Mouse (Mus musculus) gastrocnemius, postnatal 4 days (tissue): ENCODE measurements around the gene Ift80. TPM values are rescaled to one million over a fixed set of nuclear protein-coding genes. Genes with fewer than 3 reads are reported as not detected.
"Not testable (repeated sequence)": the region's sequence is repeated elsewhere in the genome, so short reads cannot be mapped to it uniquely, and the experiment has no call there.

Experiments
- DNase-seq, 2 experiments: peaks; one replicate each; pipeline ENCODE4 v3.0.0; 2021 to 2022; ENCODE audit warnings: low spot score in 2 of 2, mixed read lengths in 2 of 2
- total RNA-seq, 2 experiments: library from RNA; stranded (reverse); gene quantifications; 2 replicates each; pipeline ENCODE4 v1.2.3; 2021

The Ift80 gene
- total RNA-seq, 2 experiments from 2014 or later = 11.6 to 12.9 TPM

DNA sequence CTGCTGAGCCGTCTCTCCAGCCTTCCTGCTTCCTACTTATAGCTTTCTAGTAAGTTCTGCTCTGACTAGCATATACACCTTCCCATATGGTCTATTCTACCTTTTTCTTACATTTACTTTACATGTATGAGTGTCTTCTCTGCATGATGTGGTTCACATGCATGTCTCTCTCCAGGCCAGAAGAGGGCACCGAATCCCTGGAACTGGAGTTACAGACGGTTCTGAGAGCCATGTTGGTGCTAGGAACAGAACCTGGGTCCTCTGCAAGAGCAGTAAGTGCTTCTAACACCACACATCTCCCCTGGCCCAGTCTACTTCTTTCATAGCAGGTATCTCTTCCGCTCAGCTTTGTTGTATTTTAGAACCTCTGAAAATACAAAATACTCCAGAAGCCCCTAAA lies 1.6 kb downstream of the Ift80 start:
- no peak for DNase-seq

DNA sequence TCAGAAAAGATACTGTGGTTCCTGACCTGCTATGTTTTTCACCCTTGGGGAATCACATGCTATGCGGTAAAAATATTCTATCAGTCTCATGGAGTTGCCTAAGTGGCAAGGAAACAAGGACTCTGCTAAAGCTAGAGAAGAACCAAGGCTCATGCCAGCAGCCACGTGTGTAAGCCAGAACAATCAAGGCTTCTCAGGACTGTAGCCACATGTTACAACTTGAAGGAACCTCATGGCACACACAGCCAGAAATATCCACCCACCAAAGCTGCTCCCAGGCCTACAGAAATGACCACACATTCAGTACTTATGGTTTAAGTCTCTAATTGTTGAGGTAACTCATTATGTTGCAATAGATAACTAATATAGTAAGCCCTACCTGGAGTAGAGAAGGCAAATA lies 17.8 kb downstream of the Ift80 start:
- DNase-seq = no peak

DNA sequence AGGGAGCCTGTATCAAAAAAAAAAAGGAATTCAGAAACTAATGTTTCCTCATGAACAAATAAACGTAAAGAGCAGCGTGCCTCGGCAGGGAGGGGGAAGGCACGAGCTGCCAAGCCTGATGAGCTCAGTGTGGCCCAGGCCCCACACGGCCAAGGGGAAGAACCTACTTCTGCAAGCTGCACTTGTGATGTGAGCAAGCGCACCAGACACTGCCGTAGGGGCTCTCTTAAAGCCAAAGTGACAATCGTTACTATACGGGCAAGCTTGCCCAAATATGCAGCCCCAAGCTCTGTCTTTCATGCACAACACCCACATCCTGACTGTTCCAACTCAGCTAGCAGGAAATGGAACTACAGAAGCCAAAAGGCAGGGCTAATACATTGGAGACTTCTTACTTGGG lies 23.5 kb downstream of the Ift80 start:
- DNase-seq = no peak

DNA sequence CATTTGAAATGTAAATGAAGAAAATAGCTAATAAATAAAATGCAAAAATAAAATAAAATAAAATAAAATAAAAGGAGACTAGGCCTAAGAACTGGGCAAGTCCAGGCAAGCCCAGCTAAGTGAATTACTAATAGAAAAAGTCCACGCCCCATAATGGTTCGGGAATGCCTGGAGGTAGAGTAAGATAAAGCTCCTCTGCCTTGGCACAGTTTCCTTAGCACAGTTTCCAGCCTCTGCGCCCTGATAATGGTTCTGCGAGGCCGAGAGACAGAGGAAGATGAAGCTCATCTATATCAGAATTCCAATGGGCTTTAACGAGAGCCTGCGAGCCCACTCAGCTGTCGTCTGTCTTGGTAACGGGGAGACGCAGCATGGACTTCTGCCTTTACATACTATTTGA lies 25.2 kb downstream of the Ift80 start:
- DNase-seq = no peak

DNA sequence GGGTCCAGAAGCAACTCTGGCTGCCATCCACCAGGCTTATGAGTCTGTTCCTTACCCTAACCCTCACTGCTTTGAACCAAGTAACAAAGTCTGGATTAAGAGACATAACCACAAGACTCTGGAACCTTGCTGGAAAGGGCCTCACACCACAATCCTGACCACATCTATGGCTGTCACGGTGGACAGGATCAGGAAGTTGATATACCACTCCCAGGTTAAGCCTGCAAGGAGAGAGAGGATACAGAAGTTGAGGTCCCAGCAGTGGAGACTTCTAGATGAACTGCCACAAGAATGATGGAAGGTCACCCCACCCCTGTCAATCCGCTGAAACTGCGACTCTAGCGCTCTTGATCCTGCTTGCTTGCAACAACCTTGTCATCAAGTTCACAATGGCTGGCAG lies 26.7 kb downstream of the Ift80 start:
- no peak for DNase-seq

DNA sequence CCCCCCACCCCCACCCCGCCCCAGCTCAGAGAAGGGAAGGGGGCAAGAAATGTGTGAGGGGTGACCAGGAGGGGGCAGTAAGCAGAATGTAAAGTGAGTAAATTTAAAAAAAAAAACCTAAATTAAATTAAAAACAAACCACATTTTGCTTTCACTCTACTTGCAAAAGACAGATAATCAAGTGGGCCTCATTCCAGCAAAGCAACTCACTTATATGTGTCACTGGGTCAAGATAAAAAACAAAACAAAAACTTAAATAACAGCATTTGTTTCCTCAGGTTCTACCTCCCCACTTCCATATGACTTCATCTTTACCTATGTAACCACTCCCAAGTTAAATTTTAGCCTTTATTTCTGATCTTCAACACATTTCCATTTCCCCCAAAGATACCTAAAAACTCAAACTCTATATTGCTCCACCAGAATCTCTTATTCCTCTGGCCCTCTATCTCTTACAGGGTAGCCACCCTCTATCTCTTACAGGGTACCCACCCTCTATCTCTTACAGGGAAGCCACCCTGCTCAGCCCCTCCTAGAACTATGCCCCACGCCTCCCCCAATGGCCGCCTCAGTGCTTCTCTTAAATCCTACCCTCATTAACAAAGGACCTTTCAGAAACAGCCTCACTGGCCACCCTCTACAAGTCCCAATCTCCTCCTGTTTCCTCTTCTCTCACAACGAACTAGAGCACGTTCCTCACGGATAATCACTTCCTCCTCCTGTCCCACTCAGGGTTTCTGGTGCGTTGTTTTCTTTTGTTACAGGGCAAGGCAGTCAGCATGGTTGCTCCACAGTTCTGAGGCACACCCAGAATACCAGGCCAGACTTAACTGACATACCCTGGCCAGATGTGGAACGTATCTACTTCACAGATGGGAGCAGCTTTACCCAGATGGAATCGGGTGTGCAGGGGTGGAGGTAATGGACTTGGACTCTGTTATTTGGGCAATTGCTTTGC lies 28.6 kb downstream of the Ift80 start:
- DNase-seq = no peak

DNA sequence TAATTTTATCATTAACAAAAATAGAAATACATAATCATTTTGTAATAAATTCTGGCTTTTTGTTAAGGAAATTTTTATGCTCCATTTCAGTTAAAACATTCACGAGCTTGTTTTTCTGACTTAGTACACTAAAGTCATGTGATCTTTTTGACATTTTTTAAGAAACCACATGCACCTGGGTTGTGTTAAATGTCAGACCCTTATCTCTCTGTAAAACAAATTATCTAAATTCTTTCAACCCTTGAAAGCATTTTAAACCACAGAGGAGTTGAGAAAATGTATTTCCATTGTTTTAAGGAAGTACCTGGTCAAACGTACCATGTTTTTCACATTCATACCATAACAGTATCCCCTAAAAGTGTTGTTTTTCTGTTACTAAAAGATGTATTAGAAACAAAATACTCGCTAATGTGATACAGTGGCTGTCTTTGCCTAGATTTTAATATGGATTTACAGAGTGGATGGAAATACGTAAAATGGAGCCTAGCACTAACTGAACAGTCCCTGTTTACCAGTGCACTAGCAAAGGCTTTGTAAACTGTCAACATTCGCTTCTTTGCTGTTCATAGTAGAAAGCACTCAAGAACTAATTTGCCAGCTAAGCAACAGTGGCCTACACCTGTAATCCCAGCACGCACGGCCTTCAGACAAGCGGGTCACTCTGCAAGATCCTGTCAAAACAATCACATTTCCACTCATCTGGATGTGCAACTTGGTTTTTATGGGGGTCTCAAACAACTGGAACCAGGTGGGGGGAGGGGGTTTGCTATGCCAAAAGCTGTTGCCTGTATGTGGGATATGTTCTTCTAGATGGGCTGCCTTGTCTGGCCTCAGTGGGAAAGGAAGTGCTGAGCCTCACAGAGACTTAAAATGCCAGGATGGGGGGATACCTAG lies 29.5 kb downstream of the Ift80 start:
- no peak for DNase-seq

DNA sequence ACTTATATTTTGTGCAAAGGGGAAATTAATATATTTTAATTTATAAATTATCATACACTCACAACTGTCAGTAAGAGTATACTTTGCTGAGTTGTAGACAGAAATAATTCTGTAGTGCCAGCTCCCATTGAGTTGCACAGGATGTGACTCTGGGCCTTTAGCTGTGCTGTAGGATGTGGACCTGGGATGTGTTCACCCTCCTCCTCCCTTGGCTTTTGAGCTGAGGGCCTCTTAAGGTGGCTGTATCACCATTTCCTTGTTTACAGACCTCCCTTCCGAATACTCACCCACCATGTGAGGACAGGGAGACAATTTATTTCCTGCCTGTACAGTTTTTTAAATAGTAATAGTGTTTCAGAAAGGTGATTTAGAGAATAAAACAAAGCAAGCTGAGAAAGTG lies 30.8 kb downstream of the Ift80 start:
- DNase-seq = no peak

DNA sequence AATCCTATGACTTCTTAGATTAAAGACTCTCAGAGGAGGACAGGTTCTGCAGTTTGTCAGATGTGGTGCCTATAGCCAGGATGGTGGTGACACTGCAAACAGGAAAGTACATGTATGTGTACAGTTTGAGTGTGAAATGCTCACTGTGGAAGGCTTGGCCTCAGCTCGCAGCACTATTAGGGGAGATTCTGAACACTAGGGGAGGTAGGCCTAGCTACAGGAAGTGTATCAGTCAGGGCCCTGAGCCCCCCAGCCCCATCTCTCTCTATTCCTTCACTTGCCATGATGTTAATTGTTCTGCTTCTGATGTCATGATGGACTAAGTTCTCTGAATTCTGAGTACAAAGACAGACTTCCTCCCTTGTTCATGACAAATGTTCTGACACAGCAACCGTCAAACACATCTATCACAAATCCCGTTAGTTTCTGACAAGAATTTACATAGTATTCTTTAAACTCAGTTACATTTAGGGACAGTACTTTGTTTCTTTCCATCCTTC lies 35.2 kb downstream of the Ift80 start:
- no peak for DNase-seq

DNA sequence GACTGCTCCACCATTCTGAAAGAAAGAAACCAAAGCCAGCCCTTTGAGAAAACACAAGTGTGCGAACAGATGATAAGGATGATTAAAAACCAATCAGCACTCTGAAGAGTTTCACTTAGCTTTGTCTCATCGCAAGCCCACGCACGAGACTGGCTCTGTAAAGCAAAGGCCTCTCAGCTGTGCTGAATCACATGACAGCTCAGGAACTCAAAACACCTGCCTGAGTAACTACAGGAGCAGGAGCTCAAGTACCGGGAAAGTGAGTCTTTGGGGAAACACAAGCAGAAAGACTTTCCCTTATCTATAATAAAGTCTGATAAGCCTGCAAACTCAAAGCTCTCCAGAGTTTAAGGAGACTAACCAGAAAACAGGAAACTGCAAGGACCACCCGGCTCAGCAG lies 37.0 kb downstream of the Ift80 start:
- no peak for DNase-seq

DNA sequence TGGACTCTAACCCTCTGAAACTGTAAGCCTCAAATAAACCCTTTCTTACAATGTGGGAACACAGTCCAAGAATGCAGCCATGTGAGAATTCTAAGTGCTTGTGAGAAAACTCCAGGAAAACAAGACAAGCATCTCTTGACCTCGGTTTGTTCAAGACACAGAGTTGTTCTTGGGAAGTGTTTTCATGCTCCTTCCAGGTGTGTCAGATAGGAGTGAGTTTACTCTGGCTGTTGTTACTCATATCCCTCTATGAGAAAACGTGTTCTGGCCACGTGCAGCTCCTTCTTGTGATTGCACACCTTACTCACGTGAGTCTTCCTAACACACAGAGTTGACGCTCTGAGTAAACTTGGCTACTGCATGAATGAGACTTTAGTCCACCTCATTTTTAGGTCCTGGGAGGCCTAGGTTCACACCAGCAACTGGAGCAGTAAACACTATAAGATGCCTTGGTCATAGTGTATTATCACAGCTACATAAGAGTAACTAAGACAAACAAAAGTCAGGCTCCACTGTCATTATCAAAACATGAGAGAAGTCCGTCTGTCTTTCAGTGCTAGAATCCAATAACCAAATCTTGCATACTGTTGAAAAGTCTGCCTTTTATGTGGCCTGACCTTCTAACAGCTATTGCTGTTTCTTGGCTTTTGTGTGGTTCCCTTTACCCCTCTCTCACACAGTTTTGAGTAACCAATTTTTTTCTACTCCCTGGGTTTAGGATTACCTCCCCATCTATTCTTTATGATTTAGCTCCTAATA lies 37.7 kb downstream of the Ift80 start:
- DNase-seq = no peak

DNA sequence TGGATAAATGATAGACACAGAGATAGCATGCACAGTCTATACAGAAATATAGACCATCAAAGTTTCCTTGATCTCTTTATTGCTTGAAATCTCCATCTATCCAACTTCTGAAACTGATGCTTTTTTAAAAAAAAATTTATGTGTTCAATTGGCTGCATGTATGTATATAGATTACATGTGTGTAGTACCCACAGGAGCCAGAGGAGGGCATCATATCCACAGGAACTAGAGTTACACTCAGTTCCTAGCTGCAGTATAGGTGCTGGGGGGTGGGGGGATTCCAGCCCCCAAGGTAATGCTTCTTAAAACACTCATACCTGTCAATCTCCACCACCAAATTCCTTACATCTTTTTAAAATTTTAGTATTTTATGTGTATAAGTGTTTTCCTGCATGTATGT lies 39.7 kb downstream of the Ift80 start:
- DNase-seq = no peak

DNA sequence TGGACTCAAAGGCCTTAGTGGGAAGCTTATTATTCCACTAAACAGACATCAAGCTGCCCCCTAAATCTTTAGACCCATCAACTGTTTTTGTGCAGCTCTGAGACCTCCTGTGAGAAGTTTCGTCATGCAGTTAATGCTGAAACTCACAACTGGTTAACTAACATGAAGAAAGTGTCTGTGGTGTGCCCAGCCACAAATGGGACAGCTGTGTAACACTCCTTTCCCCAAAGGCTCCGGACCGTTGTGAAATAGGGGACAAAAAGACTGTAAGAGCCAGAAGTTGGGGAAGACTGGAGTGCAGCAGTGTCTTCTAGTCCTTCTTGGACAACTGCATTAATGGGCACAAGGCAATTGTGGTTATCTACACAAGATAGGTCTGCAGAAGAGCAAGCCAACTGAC lies 47.0 kb downstream of the Ift80 start:
- no peak for DNase-seq

DNA sequence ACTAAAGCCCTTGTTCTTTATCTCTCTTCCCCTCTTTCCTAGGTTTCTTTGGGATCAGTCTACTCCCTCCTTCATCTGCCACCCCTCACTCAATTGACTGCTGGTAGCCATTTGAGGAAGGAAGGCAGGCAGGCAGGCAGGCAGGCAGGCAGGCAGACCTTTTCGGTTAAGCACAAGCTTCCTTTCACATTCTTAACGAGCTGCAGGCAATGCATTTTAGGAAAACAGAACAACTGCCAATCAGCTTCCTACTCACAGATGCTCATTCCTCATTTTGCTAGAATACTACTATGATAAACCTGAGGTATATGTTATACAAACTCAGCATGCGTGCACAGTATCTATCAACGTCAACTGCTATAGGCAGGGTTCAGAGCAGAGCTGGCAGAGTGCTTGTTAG lies 47.9 kb downstream of the Ift80 start:
- DNase-seq = no peak

DNA sequence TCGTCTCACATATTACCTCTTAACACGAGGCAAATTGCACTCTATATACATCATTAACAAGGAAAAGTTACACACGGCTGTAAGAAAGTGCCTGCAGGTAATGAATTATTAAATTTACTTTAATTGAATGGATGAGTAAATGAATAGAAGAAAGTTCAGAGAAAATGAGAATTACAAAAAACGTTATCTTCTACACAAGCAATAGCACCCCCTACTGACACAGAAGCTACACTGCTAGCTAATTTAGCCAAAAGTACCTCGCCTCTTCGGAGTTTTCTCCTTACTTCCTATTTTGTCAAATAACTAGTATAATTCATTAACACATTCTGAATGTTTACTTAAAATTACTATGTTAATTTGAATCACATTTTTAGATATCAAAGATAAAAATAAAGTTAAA lies 49.9 kb downstream of the Ift80 start:
- no peak for DNase-seq

DNA sequence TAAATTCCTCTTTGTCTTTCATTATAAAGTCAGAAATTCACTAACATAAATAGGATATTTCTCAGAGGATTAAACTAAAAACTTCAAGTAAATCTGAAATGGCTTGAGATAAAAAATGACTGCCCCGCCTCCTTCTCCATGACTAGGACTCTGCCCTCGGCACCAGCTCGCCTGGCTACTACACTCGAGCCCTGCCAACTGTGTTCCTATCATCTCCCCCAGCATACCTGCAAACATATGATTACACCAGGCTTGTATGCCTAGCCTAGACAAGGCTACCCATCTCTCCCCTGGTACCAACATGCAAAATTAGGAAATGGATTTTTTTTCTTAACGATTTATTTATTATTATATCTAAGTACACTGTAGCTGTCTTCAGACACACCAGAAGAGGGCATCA lies 51.7 kb downstream of the Ift80 start:
- DNase-seq = no peak

DNA sequence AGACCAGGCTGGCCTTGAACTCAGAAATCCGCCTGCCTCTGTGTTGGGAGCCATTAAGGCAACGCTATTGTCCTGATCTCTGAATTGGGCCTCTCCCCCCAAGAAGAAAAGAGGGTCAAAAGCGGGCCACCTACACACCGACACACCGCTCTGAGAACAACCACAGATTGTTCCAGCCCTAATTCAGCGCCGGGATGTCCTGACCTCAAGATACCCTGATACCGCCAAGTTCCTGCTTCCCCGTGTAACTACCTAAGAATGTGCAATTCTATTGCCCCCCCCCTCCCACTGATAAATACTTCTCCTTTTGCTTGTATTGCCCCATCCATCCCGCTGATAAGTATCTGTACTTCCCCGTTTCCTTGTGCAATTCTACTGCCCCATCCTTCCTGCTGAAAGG lies 52.4 kb downstream of the Ift80 start:
- not testable (repeated sequence) for DNase-seq

DNA sequence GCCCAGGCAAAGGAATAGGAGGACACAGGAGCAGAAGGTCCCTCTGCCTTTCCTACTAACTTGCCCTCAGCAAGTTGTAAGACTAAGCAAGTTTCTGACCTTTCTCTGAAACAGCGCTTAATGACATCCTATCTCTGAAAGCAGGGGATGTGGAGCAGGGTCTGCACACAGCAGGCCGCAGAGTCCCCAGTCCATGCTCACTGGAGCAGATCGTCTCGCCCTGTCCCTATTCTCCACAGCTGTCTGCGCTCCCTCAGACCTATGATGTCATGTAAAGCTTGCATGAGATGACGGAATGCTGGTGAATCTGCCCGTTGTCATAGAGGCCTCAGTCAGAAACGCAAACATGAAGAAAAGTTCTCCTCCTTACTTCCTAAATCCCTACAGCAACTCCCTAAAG lies 55.0 kb downstream of the Ift80 start:
- no peak for DNase-seq

DNA sequence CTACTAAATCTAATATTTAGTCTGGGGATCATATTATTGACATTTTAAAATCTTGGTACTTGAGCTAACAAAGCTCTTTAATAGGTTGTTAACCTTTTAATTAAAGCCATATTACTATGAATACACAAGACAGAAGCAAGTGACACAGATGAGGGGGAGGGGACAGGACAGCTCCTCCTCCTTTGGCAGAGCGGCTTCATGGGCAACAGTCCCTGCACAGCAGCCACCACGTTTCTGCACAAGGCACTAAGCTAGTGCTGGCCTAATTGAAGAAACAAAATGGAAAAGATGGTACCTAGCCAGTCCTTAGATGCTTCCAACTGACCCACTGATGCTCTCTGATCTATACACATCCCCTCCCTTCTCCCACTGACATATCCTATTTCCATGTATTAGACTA lies 55.5 kb downstream of the Ift80 start:
- DNase-seq = no peak

DNA sequence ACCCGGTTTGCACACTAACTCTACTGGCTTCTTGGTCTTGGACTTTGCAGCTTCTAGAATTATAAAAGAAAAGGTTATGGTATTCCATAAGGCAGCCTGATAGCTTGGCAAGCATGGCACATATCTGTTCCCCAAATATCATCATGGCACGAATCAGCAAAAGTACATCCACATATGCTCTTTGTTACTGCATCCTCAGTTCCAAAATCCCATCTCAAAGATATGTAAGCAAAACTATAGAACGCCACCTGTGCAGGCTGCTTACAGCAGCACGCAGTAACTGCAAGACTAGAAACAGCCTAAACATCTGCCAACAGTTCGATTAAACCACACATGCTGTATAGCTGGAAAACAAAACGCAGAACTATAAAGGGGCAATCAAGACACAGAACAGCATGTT lies 62.5 kb downstream of the Ift80 start:
- DNase-seq = no peak

DNA sequence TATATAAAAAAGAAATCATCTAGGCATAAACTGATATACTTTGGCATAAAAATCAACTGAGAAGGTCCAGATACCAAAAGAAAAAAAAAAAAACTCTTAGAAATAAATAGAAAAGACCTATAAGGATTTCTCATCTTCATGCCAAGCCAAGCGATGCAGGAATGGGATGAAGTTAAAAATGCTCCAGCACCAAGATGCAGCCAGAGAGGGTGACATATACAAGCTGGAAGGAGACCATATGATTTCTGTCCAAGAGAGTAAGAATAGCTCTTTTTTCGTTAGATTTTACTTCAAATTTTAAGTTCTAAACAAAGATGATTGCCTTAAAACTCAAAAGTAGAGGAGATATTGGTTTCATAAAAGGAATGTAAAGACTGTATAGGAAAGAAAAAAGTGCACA lies 64.1 kb downstream of the Ift80 start:
- no peak for DNase-seq
